Mouse (Mus musculus): ENCODE results near the gene Milr1.

- no peak for TF ChIP-seq CTCF (IDR thresholded peaks at IDR 0.05; ENCODE audit: control insufficient read depth, insufficient read depth, insufficient read length)
- TF ChIP-seq USF1 (IDR thresholded peaks at IDR 0.05; ENCODE audit: low read depth) = no peak
Measured at GRCm38 (mm10) chr11:106760511-106760910, 9.5 kb downstream of the Milr1 start.
